Mouse (Mus musculus) olfactory bulb, adult 2 months (tissue): ENCODE data around the gene Ssr3. TPM values are rescaled to one million over a fixed set of nuclear protein-coding genes. Genes with fewer than 3 reads are reported as not detected.

ENCODE experiments used
- H3K27ac ChIP-seq: fragments of 200-500 bp; 2 replicates; pipeline ENCODE4 v1.5.1; 2012; ENCODE audit warnings: low read depth, low read length; ENCODE audit not compliant: insufficient read depth
- H3K4me1 ChIP-seq: fragments of 200-500 bp; 2 replicates; pipeline ENCODE4 v1.6.1; 2012; ENCODE audit warnings: low read length; ENCODE audit not compliant: control insufficient read depth, insufficient read depth
- H3K4me3 ChIP-seq: fragments of 200-500 bp; 2 replicates; pipeline ENCODE4 v1.5.1; 2012; ENCODE audit warnings: mild to moderate bottlenecking, low read depth, low read length, moderate library complexity; ENCODE audit not compliant: insufficient read depth
- CTCF ChIP-seq: fragments of 200-500 bp; IDR thresholded peaks from 2 replicates; pipeline ENCODE4 v1.5.1; 2012; ENCODE audit warnings: low read depth, mild to moderate bottlenecking, low read length, moderate library complexity; ENCODE audit not compliant: insufficient read depth
- POLR2A ChIP-seq: fragments of 200-500 bp; IDR thresholded peaks from 2 replicates; pipeline ENCODE4 v1.6.1; 2012; ENCODE audit warnings: mild to moderate bottlenecking, low read depth, low read length, moderate library complexity; ENCODE audit not compliant: insufficient read depth
- WGBS: fragments of 180-500 bp; shearing (Covaris S2); methylation state at CpG from one replicate; pipeline ENCODE4 v1.1.7; 2018; 5-methylcytosine and 5-hydroxymethylcytosine counted together
- polyA plus RNA-seq: library from polyadenylated mRNA; stranded (reverse); fragments of >200 nt; gene quantifications from 2 replicates; pipeline ENCODE4 v1.2.4, GENCODE M21; 2012; ENCODE audit warnings: low replicate concordance; ENCODE audit not compliant: missing spikeins, insufficient read depth, insufficient read length

The Ssr3 gene
- polyA plus RNA-seq, 1 experiment = 294 TPM

- WGBS = 90% methylated on average over 10 of the region's 10 CpGs
- H3K27ac ChIP-seq = no peak overlapping the region
Measured at GRCm38 (mm10) chr3:65337835-65338464, 54.5 kb downstream of the Ssr3 start.

More at GRCm38 (mm10) chr3:65337835-65338464, 54.5 kb downstream of the Ssr3 start:
- H3K4me1 ChIP-seq = no peaks in the 10 kb centered on the region
- TF ChIP-seq CTCF (no peak), POLR2A (no peak)
- H3K4me3 ChIP-seq = no peak overlapping the region

Other genes starting within 250 kb of the Ssr3 start
- gene Tiparp, start 135.8 kb upstream of the Ssr3 start, polyA plus RNA-seq = not detected in 2 replicates